Mouse (Mus musculus): ENCODE measurements around the gene Epb41l3.

- peak; percentile 78; the same call in 1 of the 2 replicates for TF ChIP-seq POLR2A (IDR thresholded peaks at IDR 0.05; ENCODE audit: borderline replicate concordance, insufficient read depth, low read length)
- no peak for TF ChIP-seq CTCF (IDR thresholded peaks at IDR 0.05; ENCODE audit: borderline replicate concordance, insufficient read depth, low read depth, low read length)
Measured at GRCm38 (mm10) chr17:69076238-69076625, 749 bp downstream of the Epb41l3 start.
